Mouse (Mus musculus) forebrain, embryonic 11.5 days (tissue): ENCODE measurements around the gene Pzp. TPM values are rescaled to one million over a fixed set of nuclear protein-coding genes. Genes with fewer than 3 reads are reported as not detected.

Experiments
- ATAC-seq: fragments of 200-750 bp; cut with Nextera tagmentation; replicated peaks from 2 replicates; pipeline ENCODE4 v1.8.0; 2017; ENCODE audit warnings: moderate TSS enrichment; ENCODE audit not compliant: low FRiP score
- DNase-seq: peaks from one replicate; pipeline ENCODE4 v3.0.0-alpha.2; 2017; ENCODE audit warnings: low spot score
- H3K27ac ChIP-seq: fragments of 300-500 bp; sonication (generic); 2 replicates; pipeline ENCODE4 v1.5.1; 2014; ENCODE audit warnings: low read depth, low read length
- H3K27me3 ChIP-seq: fragments of 300-500 bp; sonication (generic); 2 replicates; pipeline ENCODE4 v1.6.1; 2014; ENCODE audit warnings: mild to moderate bottlenecking, low read length, mixed read lengths; ENCODE audit not compliant: control insufficient read depth, insufficient read depth
- H3K36me3 ChIP-seq: fragments of 300-500 bp; sonication (generic); 2 replicates; pipeline ENCODE4 v1.6.1; 2014; ENCODE audit warnings: mild to moderate bottlenecking, low read length, moderate library complexity, mixed read lengths; ENCODE audit not compliant: control insufficient read depth, insufficient read depth
- H3K4me1 ChIP-seq: fragments of 300-500 bp; sonication (generic); replicated peaks from 2 replicates; pipeline ENCODE4 v1.6.1; 2014; ENCODE audit warnings: low read length, mixed read lengths; ENCODE audit not compliant: control insufficient read depth, insufficient read depth
- H3K4me2 ChIP-seq: fragments of 300-500 bp; sonication (generic); 2 replicates; pipeline ENCODE4 v1.6.1; 2014; ENCODE audit warnings: low read depth, mild to moderate bottlenecking, low read length, moderate library complexity, mixed read lengths; ENCODE audit not compliant: severe bottlenecking
- H3K4me3 ChIP-seq: fragments of 300-500 bp; sonication (generic); 2 replicates; pipeline ENCODE4 v1.5.1; 2014; ENCODE audit warnings: low read depth, low read length
- H3K9ac ChIP-seq: fragments of 300-500 bp; sonication (generic); 2 replicates; pipeline ENCODE4 v1.6.1; 2014; ENCODE audit warnings: low read length
- H3K9me3 ChIP-seq: fragments of 300-500 bp; sonication (generic); 2 replicates; pipeline ENCODE4 v1.6.1; 2016; ENCODE audit warnings: low read length, mixed read lengths; ENCODE audit not compliant: control insufficient read depth
- WGBS: fragments of 180-500 bp; shearing (Covaris S2); extraction: QIAGEN DNeasy Blood & Tissue Kit; methylation state at CpG from one replicate; pipeline ENCODE4 v1.1.7; 2014; 5-methylcytosine and 5-hydroxymethylcytosine counted together
- polyA plus RNA-seq: library from polyadenylated mRNA; unstranded; fragments of >200 nt; fragmentation: Nextera tagmentation; extraction: Ambion mirVana; gene quantifications from 2 replicates; pipeline ENCODE4 v1.2.1, GENCODE M21; 2014

Pzp gene
- polyA plus RNA-seq, 1 experiment from 2014 or later, result 0.05 TPM

DNA sequence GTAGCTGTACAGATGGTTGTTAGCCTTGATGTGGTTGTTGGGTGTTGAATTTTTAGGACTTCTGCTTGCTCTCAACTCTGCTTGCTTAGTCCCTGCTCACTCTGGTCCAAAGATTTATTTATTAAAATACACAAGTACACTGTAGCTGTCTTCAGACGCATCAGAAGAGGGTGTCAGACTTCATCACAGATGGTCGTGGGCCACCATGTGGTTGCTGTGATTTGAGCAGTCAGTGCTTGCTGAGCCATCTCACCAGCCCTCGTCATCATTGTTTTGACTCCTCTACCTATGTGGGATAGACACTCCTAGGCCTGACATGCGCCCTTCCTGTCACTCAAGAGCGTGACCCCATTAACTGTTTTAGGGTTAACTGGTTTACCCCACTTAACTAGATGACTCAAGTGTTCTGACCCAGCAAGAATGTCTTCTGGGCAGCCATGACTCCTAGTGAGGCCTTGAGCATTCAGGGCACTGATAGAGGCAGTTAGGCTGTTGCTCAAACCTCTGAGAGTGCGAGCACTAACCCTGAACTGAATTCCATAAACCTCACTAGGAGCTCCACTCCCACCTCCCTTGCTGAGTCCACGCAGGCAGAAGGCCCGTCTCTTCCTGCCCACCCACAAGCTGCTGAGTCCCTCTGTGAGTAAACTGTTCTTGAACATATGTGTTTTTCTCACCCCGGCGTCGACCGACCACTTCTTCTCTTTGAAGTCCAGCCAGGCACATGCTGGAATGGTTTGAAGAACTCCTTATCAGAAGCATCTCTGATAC lies 70.5 kb downstream of the Pzp start:
- Histone ChIP-seq H3K27ac (no peak overlapping the region), H3K9ac (no peak overlapping the region), H3K9me3 (no peaks in the 10 kb centered on the region), H3K4me1 (no peaks in the 10 kb centered on the region), H3K4me2 (no peak overlapping the region), H3K36me3 (no peaks in the 10 kb centered on the region), H3K4me3 (no peak overlapping the region), H3K27me3 (no peaks in the 10 kb centered on the region)
- WGBS, result 89% methylated on average over 12 of the region's 12 CpGs
- ATAC-seq (no peak), DNase-seq (no peak)

DNA sequence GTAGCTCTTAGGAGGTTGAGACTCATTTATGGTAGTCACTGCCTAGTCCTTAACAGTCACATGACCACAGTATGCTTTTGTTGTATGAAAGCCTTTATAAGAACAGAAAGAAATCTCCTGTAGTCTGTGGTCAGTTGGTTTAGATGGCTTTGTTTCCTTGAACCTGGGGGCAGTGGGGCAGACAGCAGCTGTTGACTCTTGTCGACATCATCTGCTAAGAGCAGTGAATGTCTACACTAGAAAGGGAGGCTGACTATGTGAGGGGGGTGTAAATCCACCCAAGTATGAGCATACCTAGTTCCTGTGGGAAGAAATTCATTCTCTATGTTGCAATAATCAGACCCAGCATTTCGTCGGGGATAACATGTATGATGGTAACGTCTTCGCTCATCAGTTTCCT lies 79.5 kb downstream of the Pzp start:
- H3K4me1 ChIP-seq, result no peaks in the 10 kb centered on the region
- DNase-seq (peak; percentile 14), ATAC-seq (no peak)
- H3K36me3 ChIP-seq, result no peaks in the 10 kb centered on the region
- H3K27ac ChIP-seq, result no peak overlapping the region
- H3K9me3 ChIP-seq, result no peaks in the 10 kb centered on the region
- no peak overlapping the region for H3K4me3 ChIP-seq
- H3K4me2 ChIP-seq, result no peak overlapping the region
- H3K9ac ChIP-seq, result no peak overlapping the region
- 94% methylated on average over 5 of the region's 5 CpGs for WGBS
- no peaks in the 10 kb centered on the region for H3K27me3 ChIP-seq

DNA sequence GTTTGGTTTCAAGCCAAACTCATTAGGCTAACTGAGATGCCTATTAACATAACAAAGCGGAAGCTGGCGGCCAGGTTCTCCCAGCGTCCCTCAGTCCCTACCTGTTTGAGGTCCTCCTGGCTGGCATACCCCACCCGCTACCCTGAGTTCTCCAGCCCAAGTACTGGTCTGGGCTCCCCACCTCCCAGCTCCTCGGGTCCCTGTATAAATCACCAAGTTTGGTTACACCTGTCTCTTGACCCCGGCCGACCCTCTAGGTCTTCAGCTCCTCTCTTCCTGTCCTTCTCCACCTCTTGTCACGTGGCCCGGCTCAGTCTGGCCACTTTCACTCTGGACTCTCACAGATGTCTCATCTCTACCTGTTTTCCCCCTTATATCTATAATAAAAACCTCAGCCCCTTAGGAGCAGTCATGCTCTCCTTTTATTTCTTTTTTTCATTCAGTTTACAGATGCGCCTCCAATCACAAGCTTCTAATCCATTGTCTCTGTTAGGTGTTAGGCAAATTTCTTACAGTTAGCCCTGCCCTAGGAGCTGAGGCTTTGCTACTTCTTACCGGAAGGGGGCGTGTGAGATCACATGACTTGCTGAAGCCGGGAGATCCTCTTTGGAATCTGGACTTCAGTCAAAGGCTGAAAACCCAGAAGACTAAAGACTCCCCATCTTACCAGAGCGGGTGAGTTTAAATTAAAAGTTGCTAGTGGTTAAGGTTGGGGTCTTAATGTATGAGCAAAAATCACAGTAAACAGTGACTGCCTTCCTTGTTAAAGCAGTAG lies 80.6 kb downstream of the Pzp start:
- Histone ChIP-seq H3K4me1 (no peaks in the 10 kb centered on the region), H3K9me3 (no peaks in the 10 kb centered on the region), H3K4me3 (no peak overlapping the region), H3K9ac (no peak overlapping the region), H3K4me2 (peak overlapping the region; percentile 29; the same call in 1 of the 2 replicates), H3K27me3 (no peaks in the 10 kb centered on the region), H3K36me3 (no peaks in the 10 kb centered on the region), H3K27ac (no peak overlapping the region)
- WGBS, result 9% methylated on average over 14 of the region's 14 CpGs
- ATAC-seq, result peak; percentile 84
- peak; percentile 62 for DNase-seq

DNA sequence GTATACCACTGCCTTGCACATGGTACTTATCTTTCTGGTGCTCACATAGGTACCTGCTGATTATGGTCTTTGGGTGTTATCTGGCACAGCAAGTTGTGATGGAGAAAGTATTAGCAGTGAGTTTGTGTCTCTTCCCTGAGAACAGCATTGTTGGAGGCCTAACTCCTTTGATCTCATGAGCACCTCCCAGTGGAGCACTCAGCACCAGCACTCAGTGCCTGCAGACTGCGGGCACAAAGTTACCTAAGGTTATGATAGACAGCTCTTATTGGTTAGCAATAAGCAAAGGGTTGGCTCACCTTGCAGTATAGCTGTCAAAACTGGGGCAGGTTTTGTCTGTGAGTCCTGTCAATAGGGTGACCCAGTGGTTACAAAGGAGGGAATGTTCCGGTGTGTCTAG lies 86.3 kb downstream of the Pzp start:
- Histone ChIP-seq H3K9ac (no peak overlapping the region), H3K4me3 (no peak overlapping the region), H3K9me3 (no peaks in the 10 kb centered on the region), H3K27ac (no peak overlapping the region), H3K27me3 (no peaks in the 10 kb centered on the region; the same call in 1 of the 2 replicates), H3K4me2 (no peak overlapping the region), H3K4me1 (peaks cover 9% of the 10 kb centered on the region), H3K36me3 (peaks cover 6% of the 10 kb centered on the region)
- 95% methylated on average over 2 of the region's 2 CpGs for WGBS
- ATAC-seq (no peak), DNase-seq (no peak)

DNA sequence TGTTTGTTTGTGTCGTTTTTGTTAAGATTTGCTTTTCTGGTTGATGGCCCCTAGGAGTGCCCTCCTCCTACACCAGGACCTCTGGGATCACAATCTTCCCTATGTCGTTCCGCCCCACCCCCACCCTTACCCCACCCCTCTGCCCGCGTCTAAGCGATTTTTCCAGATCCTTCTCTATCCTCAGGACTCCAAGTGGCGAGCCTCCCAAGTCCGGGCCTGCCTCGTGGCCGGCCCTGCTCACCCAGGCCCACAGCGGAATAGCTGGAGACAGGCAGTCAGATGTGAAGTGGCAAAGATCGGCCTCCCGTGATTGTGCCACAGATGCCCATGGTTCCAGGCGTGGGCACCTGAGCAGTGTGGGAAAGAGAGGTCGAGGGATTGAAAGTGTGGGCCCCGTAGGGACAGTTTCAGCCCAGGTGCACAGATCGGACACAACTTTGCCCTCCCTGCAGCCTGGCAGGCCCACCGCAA lies 87.6 kb downstream of the Pzp start:
- no peaks in the 10 kb centered on the region; the same call in 1 of the 2 replicates for H3K27me3 ChIP-seq
- peak overlapping the region; percentile 45 for H3K9ac ChIP-seq
- 32% methylated on average over 18 of the region's 18 CpGs for WGBS
- peak overlapping the region; percentile 96 for H3K4me3 ChIP-seq
- no peaks in the 10 kb centered on the region for H3K9me3 ChIP-seq
- no peak for ATAC-seq
- H3K4me2 ChIP-seq, result peak overlapping the region; percentile 83; the same call in 1 of the 2 replicates
- peaks cover 19% of the 10 kb centered on the region for H3K36me3 ChIP-seq
- H3K27ac ChIP-seq, result no peak overlapping the region
- no peak for DNase-seq
- H3K4me1 ChIP-seq, result peaks cover 9% of the 10 kb centered on the region

DNA sequence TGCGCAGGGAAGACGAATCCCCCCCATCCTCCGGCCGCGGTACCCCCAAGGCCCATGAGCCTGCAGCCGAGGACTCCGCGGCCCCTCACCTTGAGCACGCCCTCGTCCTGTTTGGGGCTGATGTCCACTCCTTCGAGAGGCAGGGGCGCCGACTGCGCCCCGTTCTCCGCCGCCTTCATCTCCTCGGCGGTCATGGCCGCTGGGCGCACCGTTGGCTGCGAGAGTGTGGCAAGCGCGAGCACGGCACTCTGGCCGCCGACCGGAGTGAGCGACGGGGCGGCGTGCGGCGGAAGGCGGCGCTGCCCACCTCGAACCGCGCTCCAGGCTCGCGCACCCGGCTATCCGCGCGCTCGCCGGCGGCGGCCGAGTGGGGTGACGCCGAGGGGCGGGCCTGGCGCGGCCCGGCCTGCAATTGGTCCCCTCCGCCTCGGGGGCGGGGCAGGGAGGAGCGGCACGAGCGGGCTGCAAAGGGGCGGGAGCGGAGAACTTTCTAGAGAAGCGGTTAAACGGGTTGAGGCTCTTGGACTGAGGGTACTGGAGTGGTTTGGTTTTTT lies 88.1 kb downstream of the Pzp start, which contains the start of gene Fkbp4:
Fkbp4 (minus strand) TSS at position 361 of the 554 bp plus-strand sequence.
- Histone ChIP-seq H3K9ac (peak within 1 kb of the TSS; percentile 97), H3K27me3 (no peaks in the 10 kb centered on the region; the same call in 1 of the 2 replicates), H3K4me3 (peak within 1 kb of the TSS; percentile 96), H3K36me3 (peaks cover 24% of the 10 kb centered on the region), H3K27ac (peak within 1 kb of the TSS; percentile 87), H3K9me3 (no peaks in the 10 kb centered on the region), H3K4me2 (peak within 1 kb of the TSS; percentile 83), H3K4me1 (peaks cover 9% of the 10 kb centered on the region)
- DNase-seq (peak; percentile 95), ATAC-seq (peak; percentile 95)
- under 1% methylated on average over 67 of the region's 67 CpGs for WGBS

DNA sequence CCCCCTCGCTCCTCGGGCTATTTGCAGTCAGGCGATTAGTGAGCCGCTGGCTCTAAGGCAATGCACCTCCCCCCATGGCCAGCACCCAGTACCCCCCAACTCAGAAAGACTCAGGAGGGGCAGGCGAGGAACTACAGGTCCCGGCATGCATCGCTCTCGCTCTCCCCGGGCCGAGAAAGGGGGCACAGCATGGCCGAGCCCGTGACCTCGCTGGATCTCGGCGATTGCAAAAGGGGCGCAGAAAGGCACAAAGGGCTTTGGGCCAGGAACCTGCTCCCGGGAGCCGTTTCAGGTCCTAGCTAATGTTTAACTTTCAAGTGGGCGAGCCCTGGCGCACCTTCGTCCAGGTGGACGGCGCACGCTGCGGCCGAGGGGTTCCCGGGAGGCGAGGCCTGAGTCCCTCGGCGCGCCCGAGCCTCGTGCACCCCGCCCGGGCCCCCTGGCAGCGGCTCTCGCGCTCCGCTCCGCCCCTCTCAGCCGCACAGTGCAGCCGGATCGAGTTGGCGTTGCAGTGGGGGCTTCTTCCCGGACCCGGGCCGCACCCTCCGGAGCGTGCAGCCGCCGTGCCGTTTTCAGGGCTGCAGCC lies 88.7 kb downstream of the Pzp start:
- DNase-seq (peak; percentile 85), ATAC-seq (peak; percentile 74)
- Histone ChIP-seq H3K27ac (peak overlapping the region; percentile 87), H3K9ac (peak overlapping the region; percentile 97), H3K9me3 (no peaks in the 10 kb centered on the region), H3K27me3 (no peaks in the 10 kb centered on the region; the same call in 1 of the 2 replicates), H3K4me3 (peak overlapping the region; percentile 96), H3K4me2 (peak overlapping the region; percentile 83), H3K4me1 (peaks cover 9% of the 10 kb centered on the region), H3K36me3 (peaks cover 30% of the 10 kb centered on the region)
- WGBS, result under 1% methylated on average over 52 of the region's 52 CpGs

DNA sequence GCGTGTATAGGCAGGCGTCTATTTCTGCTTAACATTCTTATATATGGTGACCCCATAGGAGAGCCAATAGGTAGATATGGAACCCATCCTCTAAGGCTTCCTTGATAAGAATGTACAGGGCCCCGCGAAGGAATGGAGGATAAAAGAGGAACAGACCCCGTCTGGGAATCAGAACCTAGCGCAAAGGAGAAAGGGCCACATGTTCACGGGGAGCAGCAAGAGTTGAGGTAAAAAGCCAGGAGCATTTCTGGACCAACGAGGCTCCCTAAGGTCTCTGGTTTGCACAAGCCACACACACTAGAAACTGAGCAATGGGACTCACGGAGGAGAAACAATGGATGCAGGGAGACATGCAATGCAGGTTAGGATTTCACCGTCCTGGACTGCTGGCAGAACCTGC lies 89.2 kb downstream of the Pzp start:
- no peaks in the 10 kb centered on the region for H3K9me3 ChIP-seq
- peaks cover 9% of the 10 kb centered on the region for H3K4me1 ChIP-seq
- H3K4me3 ChIP-seq, result peak overlapping the region; percentile 96
- DNase-seq (no peak), ATAC-seq (no peak)
- H3K36me3 ChIP-seq, result peaks cover 35% of the 10 kb centered on the region
- H3K27ac ChIP-seq, result no peak overlapping the region; the same call in 1 of the 2 replicates
- H3K9ac ChIP-seq, result peak overlapping the region; percentile 97
- H3K4me2 ChIP-seq, result peak overlapping the region; percentile 83
- H3K27me3 ChIP-seq, result no peaks in the 10 kb centered on the region; the same call in 1 of the 2 replicates
- 3% methylated on average over 10 of the region's 10 CpGs for WGBS
